Mouse (Mus musculus): ENCODE data around the gene Rad23a. TPM values are rescaled to one million over a fixed set of nuclear protein-coding genes. Genes with fewer than 3 reads are reported as not detected.

The Rad23a gene
- polyA plus RNA-seq, 1 experiment: 47.5 TPM

DNA sequence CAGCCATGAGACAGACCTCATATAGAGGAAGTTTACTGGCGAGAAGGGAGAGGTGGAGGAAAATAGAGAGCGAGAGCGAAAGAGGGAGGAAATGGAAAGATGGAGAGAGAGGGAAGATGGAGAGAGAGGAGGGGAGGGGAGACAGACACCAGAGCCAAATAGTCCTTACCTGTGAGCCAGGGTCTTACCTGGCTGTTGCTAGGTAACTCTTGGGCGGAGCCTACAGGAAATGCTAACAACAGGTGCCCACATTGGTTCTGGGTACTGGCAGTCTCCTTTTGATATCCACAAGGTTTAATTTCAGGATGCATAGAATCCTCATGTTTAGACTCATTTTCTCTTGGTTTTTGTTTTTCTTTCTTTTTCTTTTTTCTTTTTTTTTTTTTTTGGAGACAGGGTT, 32.6 kb upstream of the Rad23a start:
- Histone ChIP-seq H3K4me1 (ENCODE audit: control insufficient read depth, insufficient read depth, insufficient read length, low read length) (peaks cover 8% of the 10 kb centered on the region), H3K27ac (ENCODE audit: insufficient read depth, low read depth, low read length) (no peak overlapping the region), H3K4me3 (ENCODE audit: low read depth, low read length) (peak overlapping the region; percentile 67), H3K36me3 (ENCODE audit: control insufficient read depth, insufficient read depth, low read length) (peaks cover 9% of the 10 kb centered on the region), H3K27me3 (ENCODE audit: control insufficient read depth, insufficient read depth, low read length) (no peaks in the 10 kb centered on the region)
- 83% methylated on average over 4 of the region's 4 CpGs for WGBS
- no peak for TF ChIP-seq POLR2A (IDR thresholded peaks at IDR 0.05; ENCODE audit: low read depth, low read length)
- TF ChIP-seq CTCF (IDR thresholded peaks at IDR 0.05; ENCODE audit: extremely low read depth, insufficient read length, insufficient replicate concordance, low read depth, low read length): no peak

DNA sequence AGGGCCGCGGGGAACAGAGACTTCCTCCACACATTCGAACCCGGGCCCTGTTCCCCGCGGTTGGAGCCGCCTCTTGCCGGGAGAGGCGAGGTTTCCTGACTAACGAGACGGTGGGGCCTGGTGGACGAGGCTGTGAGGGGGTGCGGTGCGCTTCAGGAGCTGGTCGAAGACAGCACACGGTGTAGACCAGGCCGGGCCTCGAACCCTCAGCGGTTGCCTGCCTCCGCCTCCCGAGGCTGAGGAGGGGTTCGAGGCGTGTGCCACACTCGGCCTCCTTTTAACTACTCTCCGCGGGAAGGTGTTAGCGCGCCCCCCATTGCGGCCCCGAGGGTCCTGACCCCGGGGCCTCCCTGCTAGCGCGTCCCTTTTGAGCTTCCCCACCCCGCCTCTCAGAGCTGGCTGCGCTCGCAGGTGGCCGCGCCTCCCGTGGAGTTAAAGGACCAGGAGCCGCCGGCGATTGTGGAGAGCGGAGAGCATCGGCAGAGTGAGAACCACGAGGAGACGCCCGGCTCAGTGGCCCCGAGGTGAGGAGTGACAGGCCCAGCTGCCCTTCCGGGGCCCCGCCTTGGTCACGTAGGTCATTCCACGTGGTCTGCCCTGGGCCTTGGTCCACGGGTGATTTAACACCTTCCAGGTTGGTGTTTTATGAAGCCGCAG, 32.0 kb upstream of the Rad23a start:
- H3K27ac ChIP-seq (ENCODE audit: insufficient read depth, low read depth, low read length): no peak overlapping the region
- H3K27me3 ChIP-seq (ENCODE audit: control insufficient read depth, insufficient read depth, low read length): no peaks in the 10 kb centered on the region
- peaks cover 8% of the 10 kb centered on the region for H3K4me1 ChIP-seq (ENCODE audit: control insufficient read depth, insufficient read depth, insufficient read length, low read length)
- H3K4me3 ChIP-seq (ENCODE audit: low read depth, low read length): peak overlapping the region; percentile 67
- H3K36me3 ChIP-seq (ENCODE audit: control insufficient read depth, insufficient read depth, low read length): peaks cover 15% of the 10 kb centered on the region
- TF ChIP-seq CTCF (IDR thresholded peaks at IDR 0.05; ENCODE audit: extremely low read depth, insufficient read length, insufficient replicate concordance, low read depth, low read length) (no peak), POLR2A (IDR thresholded peaks at IDR 0.05; ENCODE audit: low read depth, low read length) (no peak; the same call in 1 of the 2 replicates)
- 2% methylated on average over 54 of the region's 54 CpGs for WGBS

DNA sequence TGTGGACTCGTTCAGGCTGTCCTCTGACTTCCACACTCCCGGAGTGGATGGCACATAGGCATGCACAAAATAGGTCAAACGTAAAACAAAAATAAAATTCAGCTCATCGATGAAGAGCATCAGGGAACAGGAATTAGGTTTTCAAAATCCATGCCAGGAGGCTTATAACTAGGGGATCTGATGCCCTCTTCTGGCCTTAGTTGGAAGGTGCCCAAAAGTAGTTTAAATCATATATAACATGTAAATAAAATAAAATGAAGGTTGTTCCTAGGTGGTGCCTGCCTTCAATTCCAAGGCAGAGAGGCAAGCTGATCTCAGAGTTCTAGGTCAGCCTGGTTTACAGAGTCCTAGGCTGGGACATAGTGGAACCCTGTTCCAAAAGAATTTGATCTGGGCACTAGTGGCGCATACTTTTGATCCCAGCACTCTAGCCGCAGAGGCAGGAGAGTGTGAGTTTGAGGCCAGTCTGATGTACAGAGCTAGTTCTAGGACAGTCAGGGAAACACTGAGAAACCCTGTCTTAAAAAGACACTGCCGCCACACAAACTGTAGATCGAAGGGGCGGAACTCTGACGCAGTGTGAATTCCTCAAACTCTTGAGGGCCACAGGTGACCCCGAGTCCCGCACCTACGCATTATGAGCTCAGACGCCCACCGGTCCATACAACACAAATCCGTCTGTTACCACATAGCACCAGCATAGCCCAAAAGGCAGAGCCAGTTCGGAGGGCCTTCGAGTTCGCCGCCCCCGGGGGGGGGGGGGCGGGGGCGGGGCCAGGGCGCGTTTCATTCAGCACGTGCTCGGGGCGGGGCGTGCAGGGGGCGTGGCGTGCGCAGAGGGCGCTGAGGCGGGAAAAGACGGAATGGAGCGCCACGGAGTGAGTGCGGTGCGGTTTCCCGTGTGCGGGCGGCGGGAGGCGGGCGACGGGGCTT, 31.2 kb upstream of the Rad23a start, which contains the start of gene Syce2:
Gene Syce2 (plus strand): TSS at position 736 of the 933 bp plus-strand sequence.
- Histone ChIP-seq H3K36me3 (ENCODE audit: control insufficient read depth, insufficient read depth, low read length) (peaks cover 22% of the 10 kb centered on the region), H3K27me3 (ENCODE audit: control insufficient read depth, insufficient read depth, low read length) (no peaks in the 10 kb centered on the region), H3K27ac (ENCODE audit: insufficient read depth, low read depth, low read length) (no peak within 1 kb of the TSS), H3K4me3 (ENCODE audit: low read depth, low read length) (peak within 1 kb of the TSS; percentile 67), H3K4me1 (ENCODE audit: control insufficient read depth, insufficient read depth, insufficient read length, low read length) (peaks cover 8% of the 10 kb centered on the region)
- TF ChIP-seq POLR2A (IDR thresholded peaks at IDR 0.05; ENCODE audit: low read depth, low read length) (no peak), CTCF (IDR thresholded peaks at IDR 0.05; ENCODE audit: extremely low read depth, insufficient read length, insufficient replicate concordance, low read depth, low read length) (no peak)
- WGBS: 5% methylated on average over 44 of the region's 46 CpGs

DNA sequence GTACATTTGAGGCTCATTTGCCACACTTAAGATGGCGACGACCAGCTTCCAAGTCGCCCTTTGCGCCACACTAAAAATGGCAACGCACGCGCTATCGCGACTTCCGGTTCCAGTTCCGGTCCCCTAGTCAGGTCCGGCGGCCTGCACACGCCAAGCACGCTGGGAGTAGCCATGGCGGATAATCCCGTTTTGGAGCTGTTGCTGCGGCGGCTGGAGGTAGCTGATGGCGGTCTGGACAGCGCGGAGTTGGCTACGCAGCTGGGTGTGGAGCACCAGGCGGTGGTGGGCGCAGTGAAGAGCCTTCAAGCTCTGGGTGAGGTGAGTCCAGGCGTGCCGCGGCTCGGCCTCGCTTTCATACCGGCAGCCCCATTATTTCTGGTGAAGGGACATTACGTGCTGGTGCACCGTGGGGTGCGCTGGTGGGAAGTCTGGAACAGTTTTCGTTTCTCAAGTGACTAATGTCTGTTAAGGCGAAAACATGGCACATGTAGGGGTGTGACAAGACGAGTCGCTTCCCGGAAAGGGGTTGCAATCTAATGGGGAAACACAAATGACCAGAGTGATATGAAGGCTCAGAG, 16.5 kb upstream of the Rad23a start, which contains the start of gene Farsa:
Gene Farsa (plus strand): TSS at position 126 of the 578 bp plus-strand sequence.
- H3K27ac ChIP-seq (ENCODE audit: insufficient read depth, low read depth, low read length): peak within 1 kb of the TSS; percentile 40; the same call in 1 of the 2 replicates
- H3K36me3 ChIP-seq (ENCODE audit: control insufficient read depth, insufficient read depth, low read length): peaks cover 15% of the 10 kb centered on the region
- H3K4me3 ChIP-seq (ENCODE audit: low read depth, low read length): peak within 1 kb of the TSS; percentile 79
- no peaks in the 10 kb centered on the region for H3K4me1 ChIP-seq (ENCODE audit: control insufficient read depth, insufficient read depth, insufficient read length, low read length)
- 0 out of 2 replicates have a peak, but pooled peaks have one; percentile 13 for TF ChIP-seq CTCF (IDR thresholded peaks at IDR 0.05; ENCODE audit: extremely low read depth, insufficient read length, insufficient replicate concordance, low read depth, low read length)
- TF ChIP-seq POLR2A (IDR thresholded peaks at IDR 0.05; ENCODE audit: low read depth, low read length): peak; percentile 87
- under 1% methylated on average over 39 of the region's 39 CpGs for WGBS
- H3K27me3 ChIP-seq (ENCODE audit: control insufficient read depth, insufficient read depth, low read length): no peaks in the 10 kb centered on the region

DNA sequence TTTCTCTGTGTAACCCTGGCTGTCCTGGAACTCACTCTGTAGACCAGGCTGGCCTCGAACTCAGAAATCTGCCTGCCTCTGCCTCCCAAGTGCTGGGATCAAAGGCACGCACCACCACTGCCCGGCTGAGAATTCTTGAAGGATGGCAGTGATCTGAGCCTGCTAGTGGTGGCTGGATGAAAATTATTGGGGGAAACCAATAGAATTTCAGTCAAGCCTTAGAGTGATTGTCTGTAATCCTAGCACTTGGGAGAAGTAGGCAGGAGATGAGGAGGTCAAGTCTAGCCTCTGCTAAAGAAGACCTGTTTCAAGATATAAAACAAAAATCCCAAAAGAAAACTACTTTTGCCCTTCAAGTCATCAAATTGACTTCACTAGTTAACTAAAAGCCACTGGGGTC, 16.0 kb upstream of the Rad23a start:
- no peak overlapping the region for H3K27ac ChIP-seq (ENCODE audit: insufficient read depth, low read depth, low read length)
- no peaks in the 10 kb centered on the region for H3K4me1 ChIP-seq (ENCODE audit: control insufficient read depth, insufficient read depth, insufficient read length, low read length)
- peaks cover 12% of the 10 kb centered on the region for H3K36me3 ChIP-seq (ENCODE audit: control insufficient read depth, insufficient read depth, low read length)
- no peak for TF ChIP-seq POLR2A (IDR thresholded peaks at IDR 0.05; ENCODE audit: low read depth, low read length)
- no peak for TF ChIP-seq CTCF (IDR thresholded peaks at IDR 0.05; ENCODE audit: extremely low read depth, insufficient read length, insufficient replicate concordance, low read depth, low read length)
- H3K27me3 ChIP-seq (ENCODE audit: control insufficient read depth, insufficient read depth, low read length): no peaks in the 10 kb centered on the region
- 97% methylated on average over 3 of the region's 3 CpGs for WGBS
- H3K4me3 ChIP-seq (ENCODE audit: low read depth, low read length): no peak overlapping the region

DNA sequence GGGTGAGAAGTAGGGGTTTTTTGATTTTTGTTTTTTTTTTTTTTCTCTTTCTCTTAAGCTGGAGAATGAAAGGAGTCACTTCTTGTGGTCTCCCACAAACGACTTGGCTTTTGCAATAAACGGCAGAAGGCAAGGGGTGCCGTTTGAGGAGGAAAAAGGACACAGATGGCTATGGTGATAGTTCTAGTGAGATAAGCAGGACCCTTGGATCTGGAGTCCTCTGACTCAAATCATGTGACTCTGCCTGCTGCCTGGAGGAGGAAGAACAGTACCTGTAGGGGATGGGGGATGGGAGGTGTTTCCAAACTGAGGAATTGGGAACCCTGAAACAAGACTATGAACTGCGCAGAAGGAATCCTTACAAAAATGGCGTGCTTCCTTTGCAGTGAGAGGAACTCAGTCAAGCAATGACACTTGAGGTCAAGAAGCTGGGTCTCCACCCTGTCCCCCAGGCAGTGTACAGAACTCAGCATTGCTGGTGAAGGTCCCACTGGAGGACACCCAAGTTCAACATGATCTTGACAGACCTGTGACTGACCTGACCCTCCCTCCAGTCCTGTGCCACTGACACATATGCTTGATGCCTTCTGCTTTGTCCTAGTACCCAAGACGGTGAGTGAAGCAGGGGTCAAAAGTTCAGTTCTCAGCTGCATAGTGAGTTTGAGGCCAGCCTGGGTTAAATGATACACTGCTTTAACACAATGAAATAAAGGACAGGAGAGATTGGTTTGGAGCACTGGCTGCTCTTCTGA, 7.4 kb upstream of the Rad23a start:
- H3K27ac ChIP-seq (ENCODE audit: insufficient read depth, low read depth, low read length): peak overlapping the region; percentile 91
- H3K27me3 ChIP-seq (ENCODE audit: control insufficient read depth, insufficient read depth, low read length): no peaks in the 10 kb centered on the region
- TF ChIP-seq CTCF (IDR thresholded peaks at IDR 0.05; ENCODE audit: extremely low read depth, insufficient read length, insufficient replicate concordance, low read depth, low read length): no peak
- TF ChIP-seq POLR2A (IDR thresholded peaks at IDR 0.05; ENCODE audit: low read depth, low read length): no peak
- H3K4me3 ChIP-seq (ENCODE audit: low read depth, low read length): no peak overlapping the region
- peaks cover 28% of the 10 kb centered on the region for H3K36me3 ChIP-seq (ENCODE audit: control insufficient read depth, insufficient read depth, low read length)
- 20% methylated on average over 6 of the region's 6 CpGs for WGBS
- peaks cover 17% of the 10 kb centered on the region; the same call in 1 of the 2 replicates for H3K4me1 ChIP-seq (ENCODE audit: control insufficient read depth, insufficient read depth, insufficient read length, low read length)
